Mouse (Mus musculus) liver, postnatal 0 days (tissue): Measurements from ENCODE around the gene Kras. TPM values are rescaled to one million over a fixed set of nuclear protein-coding genes. Genes with fewer than 3 reads are reported as not detected.

Experiments used
- ATAC-seq: fragments of 200-750 bp; cut with Nextera tagmentation; 2 replicates; pipeline ENCODE4 v1.8.0; 2017; ENCODE audit warnings: mild to moderate bottlenecking, moderate library complexity
- DNase-seq: peaks from one replicate; pipeline ENCODE4 v3.0.0-alpha.2; 2016
- H3K27ac ChIP-seq: fragments of 300-500 bp; sonication (generic); 2 replicates; pipeline ENCODE4 v1.5.1; 2014; ENCODE audit warnings: antibody characterized with exemption, moderate library complexity, mild to moderate bottlenecking, low read depth
- H3K27me3 ChIP-seq: fragments of 300-500 bp; sonication (generic); 2 replicates; pipeline ENCODE4 v1.6.1; 2014; ENCODE audit warnings: low read length, control low read depth, mixed read lengths; ENCODE audit not compliant: insufficient read depth
- H3K36me3 ChIP-seq: fragments of 300-500 bp; sonication (generic); replicated peaks from 2 replicates; pipeline ENCODE4 v1.6.1; 2014; ENCODE audit warnings: mild to moderate bottlenecking, control low read depth, low read length, moderate library complexity, mixed read lengths; ENCODE audit not compliant: insufficient read depth
- H3K4me1 ChIP-seq: fragments of 300-500 bp; sonication (generic); 2 replicates; pipeline ENCODE4 v1.6.1; 2014; ENCODE audit warnings: antibody characterized with exemption, mild to moderate bottlenecking, control low read depth; ENCODE audit not compliant: insufficient read depth
- H3K4me2 ChIP-seq: fragments of 300-500 bp; sonication (generic); 2 replicates; pipeline ENCODE4 v1.6.1; 2014; ENCODE audit warnings: low read depth, mild to moderate bottlenecking, low read length, moderate library complexity, mixed read lengths
- H3K4me3 ChIP-seq: fragments of 300-500 bp; sonication (generic); 2 replicates; pipeline ENCODE4 v1.5.1; 2014; ENCODE audit warnings: low read depth, low read length
- H3K9ac ChIP-seq: fragments of 300-500 bp; sonication (generic); replicated peaks from 2 replicates; pipeline ENCODE4 v1.6.1; 2014; ENCODE audit warnings: mild to moderate bottlenecking, moderate library complexity
- H3K9me3 ChIP-seq: fragments of 300-500 bp; sonication (generic); 2 replicates; pipeline ENCODE4 v1.6.1; 2016; ENCODE audit warnings: mild to moderate bottlenecking, control low read depth, low read length, mixed read lengths
- CTCF ChIP-seq: sonication (generic); IDR thresholded peaks from 2 replicates; pipeline ENCODE4 v1.5.1; 2016; ENCODE audit warnings: antibody characterized with exemption, low read depth
- EP300 ChIP-seq: IDR thresholded peaks from 2 replicates; pipeline ENCODE4 v1.6.1; 2016; ENCODE audit warnings: antibody characterized with exemption, low read depth, mild to moderate bottlenecking
- WGBS: fragments of 180-500 bp; shearing (Covaris S2); extraction: QIAGEN DNeasy Blood & Tissue Kit; methylation state at CpG from one replicate; pipeline ENCODE4 v1.1.7; 2014; ENCODE audit not compliant: insufficient replicate concordance; 5-methylcytosine and 5-hydroxymethylcytosine counted together
- polyA plus RNA-seq: library from polyadenylated mRNA; unstranded; fragments of >200 nt; fragmentation: Nextera tagmentation; extraction: Ambion mirVana; gene quantifications from 2 replicates; pipeline ENCODE4 v1.2.1, GENCODE M21; 2015

Gene Kras
- polyA plus RNA-seq, 1 experiment from 2014 or later: 41.0 TPM

DNA sequence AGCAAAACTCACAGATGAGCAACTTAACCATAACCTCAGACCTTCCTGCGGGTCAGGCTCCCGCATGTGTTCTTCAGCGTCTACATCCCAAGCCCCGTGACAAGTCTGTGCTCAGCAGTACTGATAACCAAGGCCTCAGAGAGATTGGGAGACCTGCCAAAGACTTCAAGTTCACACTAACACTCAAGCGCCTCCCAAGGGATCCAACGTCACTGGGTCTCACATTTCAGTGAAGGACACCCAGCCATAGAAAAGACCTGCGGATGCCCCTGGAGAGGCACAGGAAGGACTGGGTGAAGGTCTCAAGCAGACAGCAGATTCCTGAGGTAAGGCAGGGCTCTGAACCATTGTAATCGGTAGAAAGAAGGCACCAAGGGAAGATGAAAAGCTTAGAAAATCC lies 68.0 kb downstream of the Kras start:
- no peak overlapping the region for H3K4me3 ChIP-seq
- no peak for TF ChIP-seq CTCF
- TF ChIP-seq EP300: no peak
- H3K9ac ChIP-seq: no peak overlapping the region
- DNase-seq: no peak
- H3K4me1 ChIP-seq: no peaks in the 10 kb centered on the region; the same call in 1 of the 2 replicates
- WGBS: 58% methylated on average over 8 of the region's 8 CpGs
- H3K36me3 ChIP-seq: no peaks in the 10 kb centered on the region
- no peaks in the 10 kb centered on the region for H3K27me3 ChIP-seq
- no peaks in the 10 kb centered on the region for H3K9me3 ChIP-seq
- H3K27ac ChIP-seq: no peak overlapping the region
- ATAC-seq: no peak
- H3K4me2 ChIP-seq: no peak overlapping the region

DNA sequence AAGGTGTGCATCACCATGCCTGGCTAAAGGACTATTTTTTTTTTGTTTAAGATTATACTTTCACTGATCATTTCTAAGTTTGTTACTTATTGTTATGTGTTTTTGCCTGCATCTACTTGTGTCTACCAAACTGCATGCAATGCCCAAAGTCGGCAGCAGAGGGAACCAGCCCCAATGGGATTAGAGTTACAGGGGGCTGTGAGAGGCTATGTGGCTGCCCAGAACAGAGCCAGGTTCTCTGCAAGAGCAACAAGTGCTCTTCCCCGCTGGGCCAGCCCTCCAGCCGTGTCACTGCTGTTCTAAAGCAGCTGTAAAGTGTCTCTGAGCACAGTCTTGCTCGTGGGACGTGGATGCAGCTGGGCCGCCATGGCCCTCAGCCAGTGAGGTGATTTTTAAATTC lies 70.4 kb downstream of the Kras start:
- Histone ChIP-seq H3K4me3 (no peak overlapping the region), H3K27ac (no peak overlapping the region), H3K36me3 (peaks cover 2% of the 10 kb centered on the region; the same call in 1 of the 2 replicates), H3K9ac (no peak overlapping the region), H3K27me3 (no peaks in the 10 kb centered on the region), H3K4me1 (no peaks in the 10 kb centered on the region; the same call in 1 of the 2 replicates), H3K9me3 (no peaks in the 10 kb centered on the region), H3K4me2 (no peak overlapping the region)
- ATAC-seq (peak; percentile 38; the same call in 1 of the 2 replicates), DNase-seq (peak; percentile 71)
- 43% methylated on average over 6 of the region's 6 CpGs for WGBS
- TF ChIP-seq CTCF (peak; percentile 83), EP300 (no peak)

DNA sequence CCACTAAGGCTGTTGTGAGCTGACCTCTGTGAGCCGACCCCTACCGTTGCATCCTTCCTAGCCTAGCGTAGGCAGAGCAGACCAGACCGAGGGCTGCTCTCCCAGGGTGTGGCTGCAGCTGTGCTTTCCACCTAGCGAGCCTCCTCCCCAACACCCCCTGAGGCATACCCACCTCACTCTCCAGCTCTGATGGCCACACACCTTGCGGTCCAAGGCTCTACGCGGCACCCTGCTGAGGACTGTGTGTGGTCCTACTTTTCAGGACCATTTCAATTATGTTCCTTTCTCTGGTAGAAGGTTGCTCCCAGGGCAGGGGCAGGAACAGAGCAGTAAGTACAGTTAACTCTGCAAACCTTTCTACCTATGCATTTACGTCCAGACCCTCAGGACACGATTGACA lies 73.6 kb downstream of the Kras start:
- H3K27ac ChIP-seq: no peak overlapping the region
- H3K27me3 ChIP-seq: no peaks in the 10 kb centered on the region
- 79% methylated on average over 10 of the region's 10 CpGs for WGBS
- DNase-seq (no peak), ATAC-seq (no peak)
- no peak overlapping the region for H3K4me3 ChIP-seq
- H3K4me1 ChIP-seq: no peaks in the 10 kb centered on the region
- H3K36me3 ChIP-seq: peaks cover 11% of the 10 kb centered on the region
- H3K9me3 ChIP-seq: no peaks in the 10 kb centered on the region
- TF ChIP-seq CTCF (no peak), EP300 (no peak)
- no peak overlapping the region for H3K4me2 ChIP-seq
- H3K9ac ChIP-seq: no peak overlapping the region

DNA sequence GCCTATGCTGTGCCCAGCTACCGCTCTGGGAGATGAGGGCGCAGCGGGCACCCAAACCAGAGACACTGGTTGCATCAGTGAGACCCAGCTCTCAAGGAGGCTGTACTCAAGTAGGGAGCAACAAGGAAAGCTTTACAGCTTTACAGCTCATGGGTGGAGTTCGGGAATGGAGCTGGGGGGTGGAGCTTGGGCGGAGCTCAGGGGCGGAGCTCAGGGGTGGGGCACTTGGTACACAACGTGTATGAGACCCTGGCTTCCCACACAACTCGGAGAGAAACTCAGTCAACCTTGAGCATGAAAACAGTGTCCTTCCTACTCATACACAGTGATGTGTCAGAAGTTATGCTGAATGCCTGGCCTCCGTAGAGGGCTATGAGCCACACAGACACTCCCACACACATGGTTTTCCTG lies 74.5 kb downstream of the Kras start:
- 67% methylated on average over 9 of the region's 9 CpGs for WGBS
- H3K4me1 ChIP-seq: no peaks in the 10 kb centered on the region

DNA sequence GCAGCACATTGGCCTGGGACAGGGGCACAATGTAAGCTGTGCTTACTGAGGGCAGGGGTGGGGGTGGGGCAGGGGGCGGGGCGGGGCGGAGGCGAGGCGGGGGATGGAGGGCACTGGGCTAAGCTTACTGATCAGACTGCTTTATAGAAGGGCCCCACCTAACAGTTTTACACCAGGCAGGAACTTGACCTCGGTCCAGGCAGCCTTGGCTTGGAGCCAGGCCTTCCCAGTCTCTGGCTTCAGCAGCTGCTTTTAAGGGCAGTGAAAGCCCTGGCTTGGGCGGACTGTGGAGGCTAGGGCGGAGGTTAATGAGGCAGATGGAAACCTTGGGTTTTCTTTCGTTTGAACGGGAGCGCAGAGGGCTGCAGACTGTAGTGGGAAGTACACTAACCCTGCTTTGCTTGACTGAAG lies 76.3 kb downstream of the Kras start:
- Histone ChIP-seq H3K4me2 (no peak overlapping the region), H3K4me3 (no peak overlapping the region), H3K27ac (no peak overlapping the region), H3K27me3 (no peaks in the 10 kb centered on the region), H3K4me1 (no peaks in the 10 kb centered on the region), H3K9me3 (no peaks in the 10 kb centered on the region), H3K36me3 (peaks cover 11% of the 10 kb centered on the region), H3K9ac (no peak overlapping the region)
- TF ChIP-seq CTCF: no peak
- TF ChIP-seq EP300: no peak
- 61% methylated on average over 10 of the region's 11 CpGs for WGBS
- no peak for ATAC-seq
- DNase-seq: peak; percentile 68

More for the DNA sequence above, 74.5 kb downstream of the Kras start:
- Histone ChIP-seq H3K4me2 (no peak overlapping the region), H3K9me3 (no peaks in the 10 kb centered on the region), H3K9ac (no peak overlapping the region), H3K27ac (no peak overlapping the region), H3K4me3 (no peak overlapping the region), H3K27me3 (no peaks in the 10 kb centered on the region), H3K36me3 (peaks cover 11% of the 10 kb centered on the region)
- ATAC-seq: no peak
- no peak for DNase-seq
- TF ChIP-seq EP300: no peak
- TF ChIP-seq CTCF: no peak

DNA sequence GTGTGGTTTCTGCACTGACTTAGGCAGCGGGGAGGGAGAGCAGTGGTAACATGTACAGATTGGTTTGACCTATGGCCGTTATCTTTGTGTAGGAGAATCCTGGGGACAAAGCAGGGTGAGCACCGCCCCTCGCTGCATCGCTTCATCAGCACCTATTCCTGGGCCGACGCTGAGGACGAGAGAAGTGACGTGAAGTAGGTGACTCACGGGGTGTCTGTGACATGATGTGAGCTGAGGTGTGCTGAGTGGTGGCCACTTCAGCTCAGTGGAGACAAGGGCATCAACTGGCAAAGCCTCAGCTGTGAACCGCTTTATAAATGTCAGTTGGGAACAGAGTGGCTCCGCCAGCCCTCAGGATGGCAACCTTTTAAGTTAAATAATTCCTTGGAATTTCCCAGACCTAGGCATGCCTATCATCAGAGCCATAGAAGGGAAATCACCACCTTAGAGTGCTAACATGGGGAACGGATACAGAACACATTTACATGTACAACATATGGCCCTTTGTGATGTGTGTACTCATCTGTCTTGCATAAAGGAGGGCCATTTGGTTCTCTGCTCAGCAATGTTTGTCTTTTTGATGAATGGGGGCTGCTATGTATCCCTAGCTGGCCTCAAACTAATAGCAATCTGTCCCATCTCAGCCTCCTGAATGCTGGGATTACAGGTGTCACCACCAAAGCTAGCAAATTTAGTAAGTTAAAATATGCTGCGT lies 78.0 kb downstream of the Kras start:
- no peak overlapping the region for H3K4me3 ChIP-seq
- DNase-seq (no peak), ATAC-seq (no peak)
- no peaks in the 10 kb centered on the region for H3K27me3 ChIP-seq
- H3K4me1 ChIP-seq: no peaks in the 10 kb centered on the region
- no peaks in the 10 kb centered on the region for H3K9me3 ChIP-seq
- H3K36me3 ChIP-seq: peaks cover 13% of the 10 kb centered on the region
- no peak overlapping the region for H3K27ac ChIP-seq
- no peak overlapping the region for H3K4me2 ChIP-seq
- no peak overlapping the region for H3K9ac ChIP-seq
- 80% methylated on average over 14 of the region's 14 CpGs for WGBS
- TF ChIP-seq EP300 (no peak), CTCF (no peak)

Other genes starting within 250 kb of the Kras start
- 0.46 and 0.81 TPM in 2 replicates for gene Bcat1, start 174.1 kb downstream of the Kras start, polyA plus RNA-seq
- gene Lrmp, start 134.6 kb downstream of the Kras start, polyA plus RNA-seq: 26.8 and 28.0 TPM in 2 replicates
- gene Casc1, start 39.2 kb downstream of the Kras start, polyA plus RNA-seq: 0.11 and 0.13 TPM in 2 replicates
- 42.3 and 44.9 TPM in 2 replicates for gene Etfrf1, start 39.1 kb downstream of the Kras start, polyA plus RNA-seq